Mouse (Mus musculus) ES-Bruce4 (cell line): ENCODE data around the gene Fkbp10.

ENCODE experiments used
- CTCF ChIP-seq: IDR thresholded peaks from one replicate; pipeline ENCODE4 v1.8.1; 2011; ENCODE audit warnings: low read depth, low read length
- POLR2A ChIP-seq: IDR thresholded peaks from one replicate; pipeline ENCODE4 v1.8.1; 2011; ENCODE audit warnings: low read length; ENCODE audit not compliant: insufficient read depth

GRCm38 (mm10) chr11:100388588-100388987, 26.9 kb upstream of the Fkbp10 start:
- TF ChIP-seq CTCF (no peak), POLR2A (no peak)
